Mouse (Mus musculus) lung, embryonic 15.5 days (tissue): ENCODE data around the gene Mrpl57. TPM values are rescaled to one million over a fixed set of nuclear protein-coding genes. Genes with fewer than 3 reads are reported as not detected.

Experiments used
- ATAC-seq: fragments of 200-750 bp; cut with Nextera tagmentation; 2 replicates; pipeline ENCODE4 v1.8.0; 2017; ENCODE audit warnings: moderate number of reproducible peaks, borderline replicate concordance; ENCODE audit not compliant: low FRiP score, low TSS enrichment; ENCODE audit errors: extremely low read depth
- H3K27ac ChIP-seq: fragments of 300-500 bp; sonication (generic); 2 replicates; pipeline ENCODE4 v1.5.1; 2015; ENCODE audit warnings: moderate library complexity, mild to moderate bottlenecking, inconsistent platforms
- H3K27me3 ChIP-seq: fragments of 300-500 bp; sonication (generic); 2 replicates; pipeline ENCODE4 v1.6.1; 2015; ENCODE audit warnings: inconsistent platforms
- H3K36me3 ChIP-seq: fragments of 300-500 bp; sonication (generic); 2 replicates; pipeline ENCODE4 v1.6.1; 2015; ENCODE audit warnings: inconsistent platforms
- H3K4me1 ChIP-seq: fragments of 300-500 bp; sonication (generic); 2 replicates; pipeline ENCODE4 v1.6.1; 2015; ENCODE audit warnings: inconsistent platforms
- H3K4me2 ChIP-seq: fragments of 300-500 bp; sonication (generic); 2 replicates; pipeline ENCODE4 v1.6.1; 2015; ENCODE audit warnings: inconsistent platforms, mild to moderate bottlenecking, moderate library complexity
- H3K4me3 ChIP-seq: fragments of 300-500 bp; sonication (generic); 2 replicates; pipeline ENCODE4 v1.5.1; 2015; ENCODE audit warnings: mild to moderate bottlenecking, inconsistent platforms
- H3K9ac ChIP-seq: fragments of 300-500 bp; sonication (generic); 2 replicates; pipeline ENCODE4 v1.6.1; 2015; ENCODE audit warnings: inconsistent platforms
- H3K9me3 ChIP-seq: fragments of 300-500 bp; sonication (generic); 2 replicates; pipeline ENCODE4 v1.6.1; 2016; ENCODE audit warnings: inconsistent platforms
- WGBS: fragments of 180-500 bp; shearing (Covaris S2); methylation state at CpG from one replicate; pipeline ENCODE4 v1.1.7; 2015; 5-methylcytosine and 5-hydroxymethylcytosine counted together
- polyA plus RNA-seq: library from polyadenylated mRNA; unstranded; fragments of >200 nt; fragmentation: Nextera tagmentation; extraction: Ambion mirVana; gene quantifications from 2 replicates; pipeline ENCODE4 v1.2.1, GENCODE M21; 2015

Mrpl57 gene
- 132 and 140 TPM in 2 replicates for polyA plus RNA-seq

- peak within 1 kb of the TSS; percentile 73 for H3K9ac ChIP-seq
- WGBS: under 1% methylated on average over 96 of the region's 96 CpGs
- no peaks in the 10 kb centered on the region for H3K9me3 ChIP-seq
- peak within 1 kb of the TSS; percentile 92 for H3K27ac ChIP-seq
- H3K4me1 ChIP-seq: peaks cover 24% of the 10 kb centered on the region
- ATAC-seq: peak; percentile 96
- no peaks in the 10 kb centered on the region for H3K27me3 ChIP-seq
- H3K4me2 ChIP-seq: peak within 1 kb of the TSS; percentile 65
- H3K36me3 ChIP-seq: peaks cover 23% of the 10 kb centered on the region
- H3K4me3 ChIP-seq: peak within 1 kb of the TSS; percentile 87
These were observed at the start of gene Mrpl57, which contains the start of gene Ska3 for GRCm38 (mm10) chr14:57825788-57826751. TSS of gene Mrpl57 (plus strand) at chr14:57826234. TSS of gene Ska3 (minus strand) at chr14:57826185.

GRCm38 (mm10) chr14:57787406-57787805 lies 38.6 kb upstream of the Mrpl57 start:
- H3K9me3 ChIP-seq: no peaks in the 10 kb centered on the region
- H3K4me2 ChIP-seq: no peak overlapping the region
- 32% methylated on average over 4 of the region's 4 CpGs for WGBS
- H3K27me3 ChIP-seq: no peaks in the 10 kb centered on the region
- H3K4me1 ChIP-seq: no peaks in the 10 kb centered on the region
- ATAC-seq: no peak
- no peak overlapping the region for H3K9ac ChIP-seq
- no peak overlapping the region for H3K27ac ChIP-seq
- H3K36me3 ChIP-seq: no peaks in the 10 kb centered on the region
- H3K4me3 ChIP-seq: no peak overlapping the region

- Histone ChIP-seq H3K27me3 (no peaks in the 10 kb centered on the region), H3K9me3 (no peaks in the 10 kb centered on the region), H3K9ac (no peak overlapping the region), H3K4me1 (no peaks in the 10 kb centered on the region), H3K36me3 (no peaks in the 10 kb centered on the region), H3K4me2 (no peak overlapping the region), H3K27ac (no peak overlapping the region), H3K4me3 (no peak overlapping the region)
- WGBS: 69% methylated on average over 2 of the region's 2 CpGs
- ATAC-seq: no peak
These were observed 36.7 kb upstream of the Mrpl57 start for GRCm38 (mm10) chr14:57789311-57789710.

- Histone ChIP-seq H3K27ac (no peak overlapping the region), H3K4me1 (no peaks in the 10 kb centered on the region), H3K27me3 (no peaks in the 10 kb centered on the region), H3K9me3 (no peaks in the 10 kb centered on the region), H3K36me3 (no peaks in the 10 kb centered on the region), H3K4me2 (no peak overlapping the region), H3K9ac (no peak overlapping the region), H3K4me3 (no peak overlapping the region)
- ATAC-seq: no peak
- WGBS: 83% methylated on average over 9 of the region's 9 CpGs
These were observed 36.3 kb upstream of the Mrpl57 start for GRCm38 (mm10) chr14:57789759-57790158.

- Histone ChIP-seq H3K9me3 (no peaks in the 10 kb centered on the region), H3K27ac (no peak overlapping the region), H3K4me1 (no peaks in the 10 kb centered on the region), H3K27me3 (no peaks in the 10 kb centered on the region), H3K36me3 (no peaks in the 10 kb centered on the region), H3K4me3 (no peak overlapping the region), H3K4me2 (no peak overlapping the region), H3K9ac (no peak overlapping the region)
- ATAC-seq: no peak
- 63% methylated on average over 4 of the region's 4 CpGs for WGBS
These were observed 34.9 kb upstream of the Mrpl57 start for GRCm38 (mm10) chr14:57791171-57791570.

- Histone ChIP-seq H3K27ac (no peak overlapping the region), H3K4me3 (peak overlapping the region; percentile 84), H3K9ac (peak overlapping the region; percentile 38; the same call in 1 of the 2 replicates), H3K4me1 (peaks cover 18% of the 10 kb centered on the region), H3K9me3 (no peaks in the 10 kb centered on the region), H3K4me2 (peak overlapping the region; percentile 57), H3K36me3 (peaks cover 8% of the 10 kb centered on the region), H3K27me3 (no peaks in the 10 kb centered on the region)
- peak; percentile 27; the same call in 1 of the 2 replicates for ATAC-seq
- 12% methylated on average over 7 of the region's 7 CpGs for WGBS
These were observed 28.5 kb upstream of the Mrpl57 start for GRCm38 (mm10) chr14:57797551-57797950.

- Histone ChIP-seq H3K36me3 (peaks cover 15% of the 10 kb centered on the region), H3K9ac (peak within 1 kb of the TSS; percentile 86), H3K9me3 (no peaks in the 10 kb centered on the region), H3K27me3 (no peaks in the 10 kb centered on the region), H3K27ac (peak within 1 kb of the TSS; percentile 50), H3K4me2 (peak within 1 kb of the TSS; percentile 72), H3K4me3 (peak within 1 kb of the TSS; percentile 84), H3K4me1 (peaks cover 18% of the 10 kb centered on the region)
- peak; percentile 97 for ATAC-seq
- WGBS: under 1% methylated on average over 98 of the region's 99 CpGs
These were observed 27.8 kb upstream of the Mrpl57 start, which contains the start of gene Sap18 for GRCm38 (mm10) chr14:57797991-57798931. TSS of gene Sap18 (plus strand) at chr14:57798180.

- Histone ChIP-seq H3K27me3 (no peaks in the 10 kb centered on the region), H3K9ac (no peak overlapping the region), H3K27ac (no peak overlapping the region), H3K4me2 (no peak overlapping the region), H3K9me3 (no peaks in the 10 kb centered on the region), H3K4me1 (peaks cover 18% of the 10 kb centered on the region), H3K36me3 (peaks cover 66% of the 10 kb centered on the region), H3K4me3 (no peak overlapping the region)
- 80% methylated on average over 4 of the region's 4 CpGs for WGBS
- no peak for ATAC-seq
These were observed 22.3 kb upstream of the Mrpl57 start for GRCm38 (mm10) chr14:57803731-57804130.

- Histone ChIP-seq H3K36me3 (peaks cover 85% of the 10 kb centered on the region), H3K9me3 (no peaks in the 10 kb centered on the region), H3K4me1 (no peaks in the 10 kb centered on the region), H3K27me3 (no peaks in the 10 kb centered on the region), H3K4me3 (no peak overlapping the region), H3K9ac (no peak overlapping the region), H3K4me2 (no peak overlapping the region), H3K27ac (no peak overlapping the region)
- WGBS: 68% methylated on average over 5 of the region's 5 CpGs
- no peak for ATAC-seq
These were observed 17.5 kb upstream of the Mrpl57 start for GRCm38 (mm10) chr14:57808558-57808957.

- H3K9me3 ChIP-seq: no peaks in the 10 kb centered on the region
- H3K4me2 ChIP-seq: no peak overlapping the region
- H3K4me1 ChIP-seq: no peaks in the 10 kb centered on the region
- peaks cover 77% of the 10 kb centered on the region for H3K36me3 ChIP-seq
- H3K27me3 ChIP-seq: no peaks in the 10 kb centered on the region
- 68% methylated on average over 2 of the region's 2 CpGs for WGBS
- H3K27ac ChIP-seq: no peak overlapping the region
- no peak for ATAC-seq
- no peak overlapping the region for H3K4me3 ChIP-seq
- no peak overlapping the region for H3K9ac ChIP-seq
These were observed 15.1 kb upstream of the Mrpl57 start for GRCm38 (mm10) chr14:57810886-57811285.

GRCm38 (mm10) chr14:57811844-57812243 lies 14.2 kb upstream of the Mrpl57 start:
- H3K9ac ChIP-seq: no peak overlapping the region
- no peak overlapping the region for H3K27ac ChIP-seq
- no peaks in the 10 kb centered on the region for H3K4me1 ChIP-seq
- H3K4me2 ChIP-seq: no peak overlapping the region
- 97% methylated on average over 5 of the region's 5 CpGs for WGBS
- peaks cover 76% of the 10 kb centered on the region for H3K36me3 ChIP-seq
- no peaks in the 10 kb centered on the region for H3K9me3 ChIP-seq
- no peak overlapping the region for H3K4me3 ChIP-seq
- no peak for ATAC-seq
- no peaks in the 10 kb centered on the region for H3K27me3 ChIP-seq
